Mouse (Mus musculus) limb, embryonic 10.5 days (tissue): ENCODE measurements around the gene Plxna4. TPM values are rescaled to one million over a fixed set of nuclear protein-coding genes. Genes with fewer than 3 reads are reported as not detected.
A peak's percentile ranks its signal among the peaks of the same experiment; 100 is the strongest.

Experiments used
- DNase-seq: peaks from one replicate; pipeline ENCODE4 v3.0.0-alpha.2; 2017; ENCODE audit warnings: low spot score
- H3K27ac ChIP-seq: fragments of 300-500 bp; sonication (generic); 2 replicates; pipeline ENCODE4 v1.5.1; 2016; ENCODE audit warnings: mild to moderate bottlenecking
- H3K27me3 ChIP-seq: fragments of 300-500 bp; sonication (generic); 2 replicates; pipeline ENCODE4 v1.6.1; 2016; ENCODE audit warnings: low read depth, mild to moderate bottlenecking; ENCODE audit not compliant: poor library complexity, severe bottlenecking
- H3K36me3 ChIP-seq: fragments of 300-500 bp; sonication (generic); 2 replicates; pipeline ENCODE4 v1.6.1; 2016; ENCODE audit warnings: mild to moderate bottlenecking, moderate library complexity
- H3K4me1 ChIP-seq: fragments of 300-500 bp; sonication (generic); 2 replicates; pipeline ENCODE4 v1.6.1; 2016
- H3K4me3 ChIP-seq: fragments of 300-500 bp; sonication (generic); 2 replicates; pipeline ENCODE4 v1.5.1; 2016; ENCODE audit warnings: mild to moderate bottlenecking, moderate library complexity
- H3K9me3 ChIP-seq: fragments of 300-500 bp; sonication (generic); replicated peaks from 2 replicates; pipeline ENCODE4 v1.6.1; 2016; ENCODE audit warnings: mild to moderate bottlenecking
- WGBS: fragments of 180-500 bp; shearing (Covaris S2); methylation state at CpG from one replicate; pipeline ENCODE4 v1.1.7; 2016; 5-methylcytosine and 5-hydroxymethylcytosine counted together
- polyA plus RNA-seq: library from polyadenylated mRNA; unstranded; fragments of >200 nt; fragmentation: Nextera tagmentation; extraction: Ambion mirVana; gene quantifications from 2 replicates; pipeline ENCODE4 v1.2.1, GENCODE M21; 2016

The Plxna4 gene
- polyA plus RNA-seq, 1 experiment from 2014 or later, result 1.9 TPM

DNA sequence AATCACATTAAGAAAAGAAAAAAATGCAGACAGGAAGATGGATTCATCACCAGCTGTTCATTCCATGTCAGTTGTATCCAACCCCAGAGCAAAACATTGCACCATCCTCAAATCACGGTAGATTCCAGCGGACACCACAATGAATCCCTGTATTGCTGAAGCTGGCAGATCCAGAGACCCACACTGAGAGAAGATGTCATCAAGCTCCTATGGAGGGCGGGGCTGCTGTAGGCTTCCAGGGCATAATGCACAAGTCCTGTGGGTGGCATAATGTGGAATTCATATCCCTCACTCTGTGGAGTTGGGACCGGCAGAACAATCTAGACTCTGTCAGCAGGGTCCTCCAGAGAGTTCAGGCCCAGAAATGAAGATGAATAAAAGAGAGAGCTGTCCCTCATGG, 278.8 kb downstream of the Plxna4 start:
- Histone ChIP-seq H3K27ac (no peak overlapping the region), H3K4me1 (no peaks in the 10 kb centered on the region), H3K36me3 (no peaks in the 10 kb centered on the region), H3K9me3 (no peaks in the 10 kb centered on the region), H3K27me3 (no peaks in the 10 kb centered on the region), H3K4me3 (no peak overlapping the region)
- no peak for DNase-seq
- 97% methylated on average over 4 of the region's 4 CpGs for WGBS

DNA sequence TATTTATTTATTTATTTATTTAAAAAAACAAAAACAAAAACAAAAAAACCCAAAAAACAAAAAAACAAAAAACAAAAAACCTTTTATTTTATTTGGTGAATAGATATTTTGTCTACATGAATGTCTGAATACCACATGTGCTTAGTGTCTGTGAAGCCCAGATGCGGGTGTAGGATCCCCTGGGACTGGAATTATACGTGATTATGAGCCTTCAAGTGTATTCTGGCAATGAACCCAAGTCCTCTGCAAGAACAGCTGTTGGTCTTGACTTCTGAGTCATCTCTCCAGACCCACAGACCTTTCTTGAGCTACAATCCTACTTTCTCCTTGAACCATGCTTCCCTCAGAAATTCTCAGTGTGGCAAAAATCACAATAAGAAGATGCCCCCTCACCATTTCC, 287.4 kb downstream of the Plxna4 start:
- whole genome bisulfite sequencing, result 90% methylated on average over 2 of the region's 2 CpGs
- no peak for DNase-seq
- H3K4me3 ChIP-seq, result no peak overlapping the region
- H3K27ac ChIP-seq, result no peak overlapping the region
- no peaks in the 10 kb centered on the region for H3K36me3 ChIP-seq
- H3K4me1 ChIP-seq, result no peaks in the 10 kb centered on the region
- no peaks in the 10 kb centered on the region for H3K27me3 ChIP-seq
- no peaks in the 10 kb centered on the region for H3K9me3 ChIP-seq

DNA sequence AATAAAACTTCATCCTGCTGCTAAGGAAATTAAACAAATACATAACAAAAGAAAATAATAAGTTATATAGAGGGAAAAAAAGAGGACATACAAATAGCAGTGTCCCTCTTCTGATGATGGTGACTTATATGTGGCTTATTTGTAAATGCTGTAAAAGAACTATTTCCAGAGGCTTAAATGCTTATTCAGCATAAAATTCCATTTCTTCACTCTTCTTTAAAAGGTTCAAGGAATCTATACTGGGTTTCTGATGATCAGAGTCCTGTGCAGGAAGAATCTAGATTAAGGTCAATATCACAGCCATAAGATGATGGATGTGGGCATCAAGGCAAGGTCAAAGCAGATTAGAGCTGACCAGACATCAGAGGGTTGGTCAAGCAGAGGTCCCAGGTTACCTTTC, 306.5 kb downstream of the Plxna4 start:
- Histone ChIP-seq H3K27me3 (no peaks in the 10 kb centered on the region), H3K27ac (no peak overlapping the region), H3K4me3 (no peak overlapping the region), H3K9me3 (no peaks in the 10 kb centered on the region), H3K4me1 (no peaks in the 10 kb centered on the region), H3K36me3 (no peaks in the 10 kb centered on the region)
- DNase-seq, result no peak

DNA sequence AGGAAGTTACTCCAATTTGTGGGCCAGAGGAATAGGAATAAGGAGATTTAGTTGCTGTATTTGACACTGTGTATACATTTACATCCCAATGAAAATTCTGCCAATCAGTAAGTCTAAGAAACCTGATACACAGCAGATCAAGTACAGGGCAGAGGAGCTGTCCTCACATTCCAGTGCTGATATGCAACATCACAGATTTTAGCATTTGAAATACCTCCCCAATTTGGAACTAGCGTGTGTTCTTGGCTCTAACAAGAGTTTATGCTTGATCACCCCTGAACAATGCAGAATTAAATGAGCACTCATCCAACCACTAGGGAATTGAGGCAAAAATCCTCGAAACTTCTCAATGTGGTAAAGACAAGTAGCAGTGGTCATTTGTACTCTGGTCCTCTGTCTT, 307.3 kb downstream of the Plxna4 start:
- DNase-seq, result peak; percentile 53
- no peaks in the 10 kb centered on the region for H3K27me3 ChIP-seq
- no peak overlapping the region for H3K4me3 ChIP-seq

DNA sequence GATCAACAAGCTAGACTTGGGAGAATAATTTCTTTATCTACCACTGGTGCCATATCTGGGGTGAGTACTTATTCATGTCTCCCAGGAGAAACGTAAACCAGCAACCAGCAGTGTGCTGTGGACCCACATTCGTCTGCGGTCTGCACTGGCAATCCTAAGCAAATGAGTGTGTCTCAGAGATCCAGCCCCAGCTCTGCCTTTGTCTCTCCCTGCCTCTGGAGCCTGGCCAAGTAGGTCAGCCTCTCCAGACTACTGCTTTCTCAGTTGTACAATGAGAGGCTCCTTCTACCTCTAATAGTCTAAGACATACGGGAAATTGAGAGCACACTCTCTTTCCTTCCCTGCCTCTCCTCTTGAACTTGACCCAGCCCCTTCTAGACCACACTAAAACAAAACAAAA, 316.5 kb downstream of the Plxna4 start:
- no peak for DNase-seq
- no peak overlapping the region for H3K27ac ChIP-seq
- no peaks in the 10 kb centered on the region for H3K36me3 ChIP-seq
- H3K4me3 ChIP-seq, result no peak overlapping the region
- H3K9me3 ChIP-seq, result no peaks in the 10 kb centered on the region
- H3K4me1 ChIP-seq, result no peaks in the 10 kb centered on the region
- WGBS, result 87% methylated on average over 4 of the region's 4 CpGs
- H3K27me3 ChIP-seq, result no peaks in the 10 kb centered on the region

More for the DNA sequence above, 307.3 kb downstream of the Plxna4 start:
- no peak overlapping the region for H3K27ac ChIP-seq
- H3K9me3 ChIP-seq, result no peaks in the 10 kb centered on the region
- no peaks in the 10 kb centered on the region for H3K36me3 ChIP-seq
- H3K4me1 ChIP-seq, result no peaks in the 10 kb centered on the region
- WGBS, result 69% methylated on average over 2 of the region's 2 CpGs

DNA sequence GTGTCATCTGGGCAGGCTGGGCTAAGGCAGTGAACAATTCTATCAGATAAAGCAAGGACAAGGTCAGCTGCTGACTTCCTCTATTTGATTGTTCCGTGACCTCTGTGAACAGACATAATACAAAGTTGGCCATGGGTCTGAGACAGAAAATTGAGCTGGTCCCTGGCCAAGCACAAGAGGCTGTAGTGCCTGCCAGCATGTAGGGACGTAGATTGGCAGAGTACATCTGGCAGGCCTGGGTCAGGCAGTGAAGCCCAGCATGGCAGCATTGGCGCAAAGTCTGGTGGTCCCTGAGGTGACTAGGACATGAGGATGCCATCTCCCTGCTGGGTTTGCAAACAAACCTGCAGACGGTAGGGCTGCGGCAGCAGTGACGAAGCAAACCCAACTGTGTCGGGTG, 321.9 kb downstream of the Plxna4 start:
- WGBS, result 93% methylated on average over 7 of the region's 7 CpGs
- no peaks in the 10 kb centered on the region for H3K27me3 ChIP-seq

DNA sequence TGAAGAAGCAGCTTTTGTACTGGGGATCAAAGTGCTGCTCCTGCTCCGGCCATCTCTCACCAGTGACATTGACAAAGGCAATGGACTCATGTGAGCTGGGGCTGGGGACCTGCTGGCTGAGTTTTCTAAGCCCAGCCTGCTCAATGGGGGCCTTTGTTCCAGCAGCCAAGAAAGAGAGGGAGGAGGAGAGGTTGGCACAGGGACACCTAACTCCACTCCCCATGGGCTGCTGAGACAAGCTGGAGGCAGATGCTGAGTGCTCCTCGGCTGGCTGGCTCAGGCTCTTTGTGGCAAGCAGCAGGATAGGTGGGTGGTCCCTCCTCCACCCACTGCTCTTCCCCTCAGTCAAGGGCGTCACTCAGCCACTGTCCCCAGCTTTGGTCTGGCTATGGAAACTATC, 326.7 kb downstream of the Plxna4 start:
- DNase-seq, result no peak
- H3K9me3 ChIP-seq, result no peaks in the 10 kb centered on the region
- no peaks in the 10 kb centered on the region for H3K27me3 ChIP-seq
- H3K4me3 ChIP-seq, result no peak overlapping the region
- H3K36me3 ChIP-seq, result no peaks in the 10 kb centered on the region
- peak overlapping the region; percentile 72 for H3K27ac ChIP-seq
- H3K4me1 ChIP-seq, result peaks cover 31% of the 10 kb centered on the region
- WGBS, result 43% methylated on average over 3 of the region's 3 CpGs

More for the DNA sequence above, 321.9 kb downstream of the Plxna4 start:
- Histone ChIP-seq H3K9me3 (no peaks in the 10 kb centered on the region), H3K4me1 (peaks cover 11% of the 10 kb centered on the region), H3K27ac (no peak overlapping the region), H3K36me3 (no peaks in the 10 kb centered on the region), H3K4me3 (no peak overlapping the region)
- no peak for DNase-seq

DNA sequence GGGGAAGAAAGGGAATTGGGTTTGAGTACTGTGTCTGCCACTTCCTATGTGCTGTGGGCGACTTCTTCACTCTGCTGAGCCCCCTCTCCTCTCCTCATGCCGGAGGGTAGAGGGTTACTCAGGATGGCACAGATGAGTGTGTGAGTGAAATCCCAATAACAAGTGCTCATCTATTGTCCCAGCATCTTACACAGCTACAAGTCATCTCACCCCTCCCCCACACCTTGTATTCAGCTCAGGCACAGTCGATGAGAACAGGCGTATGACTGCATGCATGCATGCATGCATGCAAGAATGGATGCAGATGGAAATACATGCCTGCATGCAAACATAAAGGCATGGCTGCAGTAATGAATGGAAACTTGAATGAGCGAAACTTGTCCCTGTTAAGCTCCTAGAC, 327.7 kb downstream of the Plxna4 start:
- H3K9me3 ChIP-seq, result no peaks in the 10 kb centered on the region
- H3K4me3 ChIP-seq, result no peak overlapping the region
- peaks cover 36% of the 10 kb centered on the region for H3K4me1 ChIP-seq
- WGBS, result 89% methylated on average over 5 of the region's 5 CpGs
- H3K27me3 ChIP-seq, result no peaks in the 10 kb centered on the region
- no peak overlapping the region for H3K27ac ChIP-seq
- no peak for DNase-seq
- no peaks in the 10 kb centered on the region for H3K36me3 ChIP-seq

DNA sequence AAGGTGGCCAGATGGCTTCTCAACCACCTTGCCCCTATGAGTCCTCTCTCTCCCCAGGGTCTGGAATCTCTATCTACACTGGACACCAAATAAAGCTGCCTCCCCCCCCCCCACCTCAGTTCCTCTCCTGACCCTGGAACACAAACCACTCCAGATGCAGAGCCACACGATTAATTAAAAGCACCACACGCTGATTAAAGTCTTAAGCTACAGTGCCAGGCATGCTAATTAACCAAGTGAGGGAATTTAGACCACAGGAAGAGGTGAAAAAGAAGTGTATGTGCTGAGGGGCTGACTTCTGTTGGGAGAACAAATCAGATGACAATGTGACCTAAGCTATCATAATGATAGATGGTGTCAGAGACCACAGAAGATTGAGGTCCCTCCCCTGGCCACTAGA, 332.8 kb downstream of the Plxna4 start:
- Histone ChIP-seq H3K9me3 (no peaks in the 10 kb centered on the region), H3K27me3 (no peaks in the 10 kb centered on the region), H3K4me3 (no peak overlapping the region), H3K4me1 (peaks cover 56% of the 10 kb centered on the region), H3K36me3 (no peaks in the 10 kb centered on the region), H3K27ac (no peak overlapping the region)
- WGBS, result 31% methylated on average over 2 of the region's 2 CpGs
- no peak for DNase-seq

DNA sequence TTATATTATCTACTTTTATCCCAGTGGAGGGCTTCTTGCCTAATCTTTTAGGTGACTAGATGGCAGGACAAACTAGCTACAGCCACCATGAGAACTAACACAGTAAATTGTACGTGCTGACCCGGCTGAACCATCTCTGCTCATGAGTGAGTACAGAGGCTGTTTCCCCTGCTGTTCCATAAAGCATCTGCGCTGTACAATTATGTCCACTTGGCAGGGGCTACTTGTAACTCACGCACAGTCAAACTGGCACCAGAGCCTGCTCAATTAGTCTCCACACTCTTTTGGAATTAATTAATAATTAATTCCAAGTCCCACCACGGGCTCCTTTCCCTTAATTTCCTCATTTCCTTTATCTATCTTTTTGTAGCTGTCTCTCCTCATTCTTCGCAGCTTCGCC, 335.8 kb downstream of the Plxna4 start:
- WGBS, result 72% methylated on average over 7 of the region's 7 CpGs
- H3K27me3 ChIP-seq, result no peaks in the 10 kb centered on the region
- H3K27ac ChIP-seq, result 0 out of 2 replicates have a peak overlapping the region, but pooled peaks have one; percentile 34
- no peak overlapping the region for H3K4me3 ChIP-seq
- H3K9me3 ChIP-seq, result no peaks in the 10 kb centered on the region
- no peak for DNase-seq
- peaks cover 39% of the 10 kb centered on the region for H3K4me1 ChIP-seq
- H3K36me3 ChIP-seq, result no peaks in the 10 kb centered on the region

DNA sequence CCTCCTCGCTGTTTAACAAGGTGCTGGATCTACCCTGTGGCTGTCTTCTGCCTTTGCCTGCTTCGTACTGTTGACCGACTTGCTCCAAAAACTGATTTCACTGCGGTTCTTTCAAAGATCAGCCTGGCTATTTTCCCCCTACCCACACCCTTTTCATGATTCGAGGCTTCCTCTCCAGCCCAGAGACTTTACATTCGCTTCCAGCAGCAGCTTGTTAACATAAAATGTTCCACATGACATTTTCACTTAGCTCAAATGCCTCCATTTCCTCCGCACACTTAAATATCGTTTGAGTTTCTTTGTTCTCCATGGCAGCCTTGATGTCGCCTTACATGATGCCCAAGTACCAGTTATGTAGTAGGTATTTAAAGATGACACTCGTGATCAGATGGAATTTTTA, 336.3 kb downstream of the Plxna4 start:
- peak overlapping the region; percentile 74 for H3K27ac ChIP-seq
- WGBS, result 73% methylated on average over 10 of the region's 10 CpGs
- DNase-seq, result no peak

DNA sequence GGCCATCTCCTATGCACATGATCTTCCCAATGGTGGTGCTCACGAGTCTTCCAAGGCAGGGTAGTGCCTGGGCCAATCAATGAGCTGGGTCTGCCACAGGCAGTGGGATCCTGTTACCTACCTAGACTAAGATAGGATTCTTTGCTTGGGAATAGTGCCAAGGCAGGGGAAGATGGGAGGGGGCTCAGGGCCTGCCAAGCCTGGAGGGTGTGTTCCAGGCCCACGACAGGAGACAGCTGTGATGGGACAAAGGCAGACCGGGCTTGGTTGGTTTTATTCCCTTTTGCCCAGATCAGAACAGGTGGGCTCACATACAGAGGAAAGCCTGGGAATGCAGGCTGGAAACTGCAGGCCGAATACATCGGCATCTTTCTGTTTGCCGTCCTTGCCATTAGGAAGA, 342.0 kb downstream of the Plxna4 start:
- Histone ChIP-seq H3K36me3 (no peaks in the 10 kb centered on the region), H3K27me3 (no peaks in the 10 kb centered on the region), H3K9me3 (no peaks in the 10 kb centered on the region), H3K4me3 (no peak overlapping the region), H3K27ac (no peak overlapping the region), H3K4me1 (peaks cover 3% of the 10 kb centered on the region; the same call in 1 of the 2 replicates)
- no peak for DNase-seq
- 77% methylated on average over 6 of the region's 6 CpGs for WGBS

More for the DNA sequence above, 336.3 kb downstream of the Plxna4 start:
- Histone ChIP-seq H3K36me3 (no peaks in the 10 kb centered on the region), H3K4me3 (no peak overlapping the region), H3K9me3 (no peaks in the 10 kb centered on the region), H3K4me1 (peaks cover 38% of the 10 kb centered on the region), H3K27me3 (no peaks in the 10 kb centered on the region)

DNA sequence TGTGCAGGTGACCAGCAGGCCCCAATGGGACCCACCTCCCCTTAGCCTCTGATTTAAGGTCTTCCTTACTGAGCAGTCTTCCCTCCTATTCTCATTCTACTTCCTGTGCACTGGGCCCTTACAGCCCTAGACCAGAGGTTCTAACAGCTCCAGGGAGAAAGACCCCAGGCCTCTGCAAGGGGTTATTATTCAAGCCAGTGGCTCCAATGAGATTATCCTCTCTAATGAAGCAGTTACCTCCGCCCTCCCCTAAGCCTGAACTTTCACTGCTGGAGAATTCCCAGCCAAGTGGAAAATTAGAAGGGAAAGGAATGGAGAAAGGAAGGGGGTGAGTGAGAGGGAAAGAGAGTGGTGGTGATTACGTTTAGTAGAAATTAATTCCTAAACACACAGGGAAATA, 345.0 kb downstream of the Plxna4 start:
- Histone ChIP-seq H3K9me3 (no peaks in the 10 kb centered on the region), H3K27ac (no peak overlapping the region), H3K4me3 (no peak overlapping the region), H3K27me3 (no peaks in the 10 kb centered on the region), H3K36me3 (no peaks in the 10 kb centered on the region), H3K4me1 (no peaks in the 10 kb centered on the region)
- WGBS, result 79% methylated on average over 2 of the region's 2 CpGs
- no peak for DNase-seq

DNA sequence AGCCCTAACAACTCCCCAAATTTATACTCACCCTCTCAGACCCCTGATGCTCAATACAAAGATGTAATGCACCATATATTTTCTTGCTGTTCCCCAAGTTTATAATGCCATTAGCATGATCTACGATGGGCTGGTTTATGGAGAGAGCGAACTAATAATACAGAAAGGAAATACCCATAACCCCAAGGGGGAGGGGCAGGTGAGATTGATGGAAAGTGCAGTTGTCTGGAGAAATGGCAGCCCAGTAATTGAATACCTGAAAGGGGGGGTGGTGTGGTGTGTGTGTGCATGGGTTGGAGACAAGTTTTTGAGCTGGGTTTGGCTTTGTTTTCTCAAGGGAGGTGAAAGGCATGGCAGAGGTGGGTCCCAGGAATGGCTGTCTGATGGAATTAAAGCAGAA, 356.6 kb downstream of the Plxna4 start:
- Histone ChIP-seq H3K9me3 (no peaks in the 10 kb centered on the region), H3K27ac (0 out of 2 replicates have a peak overlapping the region, but pooled peaks have one; percentile 66), H3K27me3 (no peaks in the 10 kb centered on the region), H3K4me3 (no peak overlapping the region), H3K4me1 (peaks cover 23% of the 10 kb centered on the region), H3K36me3 (no peaks in the 10 kb centered on the region)
- DNase-seq, result peak; percentile 53
- WGBS, result 63% methylated on average over 2 of the region's 2 CpGs
